Mouse (Mus musculus) lung, postnatal 0 days (tissue): ENCODE data around the gene Gm15080. TPM values are rescaled to one million over a fixed set of nuclear protein-coding genes. Genes with fewer than 3 reads are reported as not detected.
"Not testable (repeated sequence)": the region's sequence is repeated elsewhere in the genome, so short reads cannot be mapped to it uniquely, and the experiment has no call there.

Experiments
- ATAC-seq: fragments of 200-750 bp; cut with Nextera tagmentation; 2 replicates; pipeline ENCODE4 v1.8.0; 2017; ENCODE audit warnings: moderate library complexity
- DNase-seq: peaks from one replicate; pipeline ENCODE4 v3.0.0-alpha.2; 2016; ENCODE audit warnings: low spot score
- H3K27ac ChIP-seq: fragments of 300-500 bp; sonication (generic); 2 replicates; pipeline ENCODE4 v1.5.1; 2014; ENCODE audit warnings: antibody characterized with exemption, mild to moderate bottlenecking, low read length, mixed read lengths
- H3K27me3 ChIP-seq: fragments of 300-500 bp; sonication (generic); replicated peaks from 2 replicates; pipeline ENCODE4 v1.6.1; 2014; ENCODE audit warnings: low read length, mixed read lengths; ENCODE audit not compliant: insufficient read depth
- H3K36me3 ChIP-seq: fragments of 300-500 bp; sonication (generic); 2 replicates; pipeline ENCODE4 v1.6.1; 2014; ENCODE audit warnings: low read length, mixed read lengths; ENCODE audit not compliant: insufficient read depth
- H3K4me1 ChIP-seq: fragments of 300-500 bp; sonication (generic); 2 replicates; pipeline ENCODE4 v1.6.1; 2014; ENCODE audit warnings: antibody characterized with exemption, low read depth, low read length, mixed read lengths; ENCODE audit not compliant: insufficient read depth
- H3K4me2 ChIP-seq: fragments of 300-500 bp; sonication (generic); replicated peaks from 2 replicates; pipeline ENCODE4 v1.6.1; 2014; ENCODE audit warnings: low read depth, mild to moderate bottlenecking, low read length, moderate library complexity, mixed read lengths
- H3K4me3 ChIP-seq: fragments of 300-500 bp; sonication (generic); 2 replicates; pipeline ENCODE4 v1.5.1; 2014; ENCODE audit warnings: low read depth, low read length
- H3K9ac ChIP-seq: fragments of 300-500 bp; sonication (generic); replicated peaks from 2 replicates; pipeline ENCODE4 v1.6.1; 2014; ENCODE audit warnings: low read depth, mild to moderate bottlenecking
- H3K9me3 ChIP-seq: fragments of 300-500 bp; sonication (generic); 2 replicates; pipeline ENCODE4 v1.6.1; 2016; ENCODE audit warnings: low read length, mixed read lengths
- WGBS: fragments of 180-500 bp; shearing (Covaris S2); extraction: QIAGEN DNeasy Blood & Tissue Kit; methylation state at CpG from one replicate; pipeline ENCODE4 v1.1.7; 2014; 5-methylcytosine and 5-hydroxymethylcytosine counted together
- polyA plus RNA-seq: library from polyadenylated mRNA; unstranded; fragments of >200 nt; fragmentation: Nextera tagmentation; extraction: Ambion mirVana; gene quantifications from 2 replicates; pipeline ENCODE4 v1.2.1, GENCODE M21; 2015

Gene Gm15080
- polyA plus RNA-seq, result not detected in 2 replicates

GRCm38 (mm10) chrX:147992693-147993092, at the start of gene Gm15080:
Gm15080 (plus strand) TSS chrX:147992993.
- H3K4me2 ChIP-seq, H3K36me3 ChIP-seq, ATAC-seq, H3K27ac ChIP-seq, H3K4me3 ChIP-seq, DNase-seq, H3K27me3 ChIP-seq, H3K4me1 ChIP-seq, H3K9ac ChIP-seq, H3K9me3 ChIP-seq: not testable (repeated sequence)
- no CpG with 5 or more reads among the region's 5 CpGs for WGBS

Other genes with a start within 250 kb of the Gm15080 start
- gene Gm15128, start 227.0 kb upstream of the Gm15080 start, polyA plus RNA-seq, result not detected in 2 replicates
- gene Gm15107, start 187.7 kb downstream of the Gm15080 start, polyA plus RNA-seq, result not detected in 2 replicates